Mouse (Mus musculus) liver, postnatal 0 days (tissue): Measurements from ENCODE around the gene Rfesd.

Source experiments
- CTCF ChIP-seq: sonication (generic); IDR thresholded peaks from 2 replicates; pipeline ENCODE4 v1.5.1; 2016; ENCODE audit warnings: antibody characterized with exemption, low read depth
- EP300 ChIP-seq: IDR thresholded peaks from 2 replicates; pipeline ENCODE4 v1.6.1; 2016; ENCODE audit warnings: antibody characterized with exemption, low read depth, mild to moderate bottlenecking

DNA sequence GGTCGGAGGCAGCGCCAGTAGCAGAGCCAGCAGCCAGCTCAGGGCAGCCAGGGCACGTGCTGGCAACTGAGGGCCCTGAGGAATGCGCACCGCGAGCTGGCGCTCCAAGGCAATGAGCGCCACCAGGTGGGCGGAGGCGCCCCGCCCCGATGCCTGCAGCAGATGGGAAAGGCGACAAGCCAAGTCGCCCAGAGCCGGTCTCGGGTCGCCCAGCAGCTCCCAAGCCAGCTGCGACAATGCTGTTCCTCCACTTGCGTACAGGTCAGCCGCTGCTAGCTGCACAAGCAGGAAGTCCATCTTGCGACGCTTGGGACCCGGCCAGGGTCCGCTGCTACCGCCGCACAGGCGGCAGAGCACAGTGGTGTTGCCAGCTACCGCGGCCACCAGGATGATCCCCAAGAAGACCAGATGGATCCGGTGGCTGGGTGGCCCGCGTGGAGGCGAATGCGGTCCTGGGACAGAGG is 37.8 kb upstream of the Rfesd start:
- TF ChIP-seq EP300 (no peak), CTCF (peak; percentile 76)
